10 mouse cellular contexts compared by ENCODE assay signal in genomic region chr9:56606082-56606740, GRCm38 (mm10).
A peak's percentile ranks its signal among the peaks of the same experiment; 100 is the strongest.
DNase-seq lines count a peak whose midpoint lies in the region; ATAC-seq and TF ChIP-seq lines count a peak whose summit lies in the region.
"Had no signal": no experiment of that assay in that cellular context is flagged by ENCODE, and none has a peak within 500 bp of the region (broad histone marks: within the 10 kb centered on the region; RNA-seq: fewer than 3 reads in every experiment).

No protein-coding gene starts in this region.

- H3K27ac ChIP-seq in forebrain, embryonic 14.5 days (ENCODE audit: low read depth, low read length) = no peak overlapping the region
- no peak overlapping the region for H3K27ac ChIP-seq in forebrain, embryonic 10.5 days
- H3K27ac ChIP-seq in lung, embryonic 14.5 days (ENCODE audit: low read depth) = no peak overlapping the region
- H3K27ac ChIP-seq in heart, postnatal 0 days (ENCODE audit: low read depth) = peak overlapping the region; percentile 36; the same call in 1 of the 2 replicates
- peak overlapping the region; percentile 27; the same call in 1 of the 2 replicates for H3K27ac ChIP-seq in midbrain, embryonic 14.5 days (replicated peaks; ENCODE audit: low read depth, low read length)

- no peak overlapping the region for H3K4me2 ChIP-seq in forebrain, embryonic 14.5 days (ENCODE audit: low read length)
- H3K4me2 ChIP-seq in lung, embryonic 14.5 days = no peak overlapping the region; the same call in 1 of the 2 replicates
- no peak overlapping the region; the same call in 1 of the 2 replicates for H3K4me2 ChIP-seq in heart, postnatal 0 days (ENCODE audit: low read depth, low read length)
- H3K4me2 ChIP-seq in midbrain, embryonic 14.5 days (ENCODE audit: low read length) = peak overlapping the region; percentile 21

- TF ChIP-seq EP300 in heart, postnatal 0 days (IDR thresholded peaks at IDR 0.05; ENCODE audit: low read depth) = no peak

- 0 out of 2 replicates have a peak, but pooled peaks have one; percentile 15 for ATAC-seq in forebrain, embryonic 14.5 days
- 0 out of 2 replicates have a peak, but pooled peaks have one; percentile 17 for ATAC-seq in lung, embryonic 14.5 days (ENCODE audit: insufficient read depth)
- peak; percentile 49; the same call in 1 of the 2 replicates for ATAC-seq in heart, postnatal 0 days (ENCODE audit: insufficient read depth, low read depth)
- no peak for ATAC-seq in midbrain, embryonic 14.5 days (ENCODE audit: low FRiP score, low TSS enrichment)

- H3K4me1 ChIP-seq in forebrain, embryonic 14.5 days (ENCODE audit: control insufficient read depth, insufficient read depth, low read length) = peaks cover 26% of the 10 kb centered on the region
- peaks cover 41% of the 10 kb centered on the region for H3K4me1 ChIP-seq in forebrain, embryonic 10.5 days
- no peaks in the 10 kb centered on the region for H3K4me1 ChIP-seq in lung, embryonic 14.5 days (ENCODE audit: insufficient read depth)
- no peaks in the 10 kb centered on the region for H3K4me1 ChIP-seq in heart, postnatal 0 days (ENCODE audit: control insufficient read depth, insufficient read depth)
- H3K4me1 ChIP-seq in midbrain, embryonic 14.5 days (ENCODE audit: control insufficient read depth, insufficient read depth, low read length) = peaks cover 44% of the 10 kb centered on the region

- no peak overlapping the region for H3K9ac ChIP-seq in forebrain, embryonic 14.5 days (ENCODE audit: low read length)
- no peak overlapping the region for H3K9ac ChIP-seq in lung, embryonic 14.5 days
- H3K9ac ChIP-seq in heart, postnatal 0 days (replicated peaks; ENCODE audit: low read depth, low read length) = no peak overlapping the region
- no peak overlapping the region for H3K9ac ChIP-seq in midbrain, embryonic 14.5 days (replicated peaks; ENCODE audit: low read length)

- no peaks in the 10 kb centered on the region for H3K9me3 ChIP-seq in forebrain, embryonic 14.5 days (replicated peaks; ENCODE audit: control insufficient read depth, low read length)
- no peaks in the 10 kb centered on the region for H3K9me3 ChIP-seq in forebrain, embryonic 10.5 days
- no peaks in the 10 kb centered on the region for H3K9me3 ChIP-seq in lung, embryonic 14.5 days (ENCODE audit: low read depth, low read length)
- H3K9me3 ChIP-seq in heart, postnatal 0 days (replicated peaks; ENCODE audit: control insufficient read depth, low read length) = no peaks in the 10 kb centered on the region
- H3K9me3 ChIP-seq in midbrain, embryonic 14.5 days (ENCODE audit: control insufficient read depth, low read length) = no peaks in the 10 kb centered on the region

- no peaks in the 10 kb centered on the region for H3K27me3 ChIP-seq in forebrain, embryonic 14.5 days (replicated peaks; ENCODE audit: control insufficient read depth, insufficient read depth, low read length)
- peaks cover 43% of the 10 kb centered on the region for H3K27me3 ChIP-seq in forebrain, embryonic 10.5 days (ENCODE audit: poor library complexity, severe bottlenecking)
- H3K27me3 ChIP-seq in lung, embryonic 14.5 days (ENCODE audit: insufficient read depth, low read length) = 0 out of 2 replicates have a peak, but pooled peaks cover 6% of the 10 kb centered on the region
- no peaks in the 10 kb centered on the region for H3K27me3 ChIP-seq in heart, postnatal 0 days (ENCODE audit: control insufficient read depth, insufficient read depth, low read length)
- no peaks in the 10 kb centered on the region for H3K27me3 ChIP-seq in midbrain, embryonic 14.5 days (ENCODE audit: control insufficient read depth, insufficient read depth, low read length)

- TF ChIP-seq CTCF in lung, embryonic 14.5 days (IDR thresholded peaks at IDR 0.05; ENCODE audit: low read depth) = no peak; the same call in 1 of the 2 replicates
- no peak for TF ChIP-seq CTCF in heart, postnatal 0 days (IDR thresholded peaks at IDR 0.05; ENCODE audit: low read depth)

- no peak overlapping the region for H3K4me3 ChIP-seq in forebrain, embryonic 14.5 days (ENCODE audit: low read depth, low read length)
- no peak overlapping the region for H3K4me3 ChIP-seq in forebrain, embryonic 10.5 days
- H3K4me3 ChIP-seq in lung, embryonic 14.5 days (ENCODE audit: low read depth, low read length) = no peak overlapping the region
- H3K4me3 ChIP-seq in heart, postnatal 0 days (ENCODE audit: low read depth, low read length) = peak overlapping the region; percentile 7; the same call in 1 of the 2 replicates
- H3K4me3 ChIP-seq in midbrain, embryonic 14.5 days (replicated peaks; ENCODE audit: low read depth, low read length) = no peak overlapping the region

- no peaks in the 10 kb centered on the region for H3K36me3 ChIP-seq in forebrain, embryonic 14.5 days (ENCODE audit: control insufficient read depth, insufficient read depth, low read length)
- H3K36me3 ChIP-seq in forebrain, embryonic 10.5 days (replicated peaks) = no peaks in the 10 kb centered on the region
- H3K36me3 ChIP-seq in lung, embryonic 14.5 days (ENCODE audit: insufficient read depth) = no peaks in the 10 kb centered on the region
- no peaks in the 10 kb centered on the region for H3K36me3 ChIP-seq in heart, postnatal 0 days (replicated peaks; ENCODE audit: control insufficient read depth, insufficient read depth, low read length)
- H3K36me3 ChIP-seq in midbrain, embryonic 14.5 days (ENCODE audit: control insufficient read depth, insufficient read depth, low read length) = no peaks in the 10 kb centered on the region

- 74% methylated on average over 16 of the region's 16 CpGs for WGBS in forebrain, embryonic 14.5 days
- WGBS in forebrain, embryonic 10.5 days = 80% methylated on average over 16 of the region's 16 CpGs
- WGBS in lung, embryonic 14.5 days = 63% methylated on average over 16 of the region's 16 CpGs
- 56% methylated on average over 16 of the region's 16 CpGs for WGBS in heart, postnatal 0 days
- 60% methylated on average over 16 of the region's 16 CpGs for WGBS in midbrain, embryonic 14.5 days

- no peak for DNase-seq in forebrain, embryonic 14.5 days (ENCODE audit: low spot score)
- no peak for DNase-seq in forebrain, embryonic 10.5 days (ENCODE audit: extremely low spot score, low spot score)
- peak; percentile 46 for DNase-seq in lung, embryonic 14.5 days
- no peak for DNase-seq in lung, postnatal 14 days
- DNase-seq in heart, postnatal 0 days (ENCODE audit: low spot score) = peak; percentile 34
- DNase-seq in midbrain, embryonic 14.5 days = no peak
- no peak for DNase-seq in layer of hippocampus, postnatal 10 days (ENCODE audit: low spot score in 2 of 2)
- DNase-seq in urinary bladder, postnatal 4 days (ENCODE audit: low spot score in 2 of 2) = no peak
- DNase-seq: adrenal gland, adult 8-10 months; cerebellum, postnatal 10 days had no signal

Comparison
In these comparisons a context has a peak if more than half of its experiments do, and no peak if none do; other contexts are left out.
1. DNase-seq: peak in lung, embryonic 14.5 days (single experiment) and heart, postnatal 0 days (single experiment); none in forebrain, embryonic 14.5 days (single experiment), forebrain, embryonic 10.5 days (single experiment), lung, postnatal 14 days (single experiment), midbrain, embryonic 14.5 days (single experiment), layer of hippocampus, postnatal 10 days (0 of 2) and urinary bladder, postnatal 4 days (0 of 2).
2. H3K27ac ChIP-seq: peak in heart, postnatal 0 days (single experiment) and midbrain, embryonic 14.5 days (single experiment); none in forebrain, embryonic 14.5 days (single experiment), forebrain, embryonic 10.5 days (single experiment) and lung, embryonic 14.5 days (single experiment).